Mouse (Mus musculus) limb, embryonic 13.5 days (tissue): ENCODE data around the gene Txndc15. TPM values are rescaled to one million over a fixed set of nuclear protein-coding genes. Genes with fewer than 3 reads are reported as not detected.
A peak's percentile ranks its signal among the peaks of the same experiment; 100 is the strongest.

Experiments used
- ATAC-seq: fragments of 200-750 bp; cut with Nextera tagmentation; 2 replicates; pipeline ENCODE4 v1.8.0; 2017; ENCODE audit warnings: low read depth, moderate number of reproducible peaks, moderate TSS enrichment; ENCODE audit not compliant: low FRiP score
- H3K27ac ChIP-seq: fragments of 300-500 bp; sonication (generic); 2 replicates; pipeline ENCODE4 v1.5.1; 2015; ENCODE audit warnings: inconsistent platforms, mild to moderate bottlenecking, moderate library complexity
- H3K27me3 ChIP-seq: fragments of 300-500 bp; sonication (generic); 2 replicates; pipeline ENCODE4 v1.6.1; 2015; ENCODE audit warnings: mild to moderate bottlenecking, inconsistent platforms
- H3K36me3 ChIP-seq: fragments of 300-500 bp; sonication (generic); 2 replicates; pipeline ENCODE4 v1.6.1; 2015; ENCODE audit warnings: inconsistent platforms, mild to moderate bottlenecking, moderate library complexity
- H3K4me1 ChIP-seq: fragments of 300-500 bp; sonication (generic); 2 replicates; pipeline ENCODE4 v1.6.1; 2015; ENCODE audit warnings: inconsistent platforms
- H3K4me2 ChIP-seq: fragments of 300-500 bp; sonication (generic); replicated peaks from 2 replicates; pipeline ENCODE4 v1.6.1; 2015; ENCODE audit warnings: inconsistent platforms, mild to moderate bottlenecking, moderate library complexity
- H3K4me3 ChIP-seq: fragments of 300-500 bp; sonication (generic); 2 replicates; pipeline ENCODE4 v1.5.1; 2015; ENCODE audit warnings: moderate library complexity, mild to moderate bottlenecking, inconsistent platforms
- H3K9ac ChIP-seq: fragments of 300-500 bp; sonication (generic); 2 replicates; pipeline ENCODE4 v1.6.1; 2015; ENCODE audit warnings: mild to moderate bottlenecking, inconsistent platforms
- H3K9me3 ChIP-seq: fragments of 300-500 bp; sonication (generic); 2 replicates; pipeline ENCODE4 v1.6.1; 2016; ENCODE audit warnings: inconsistent platforms
- WGBS: fragments of 180-500 bp; shearing (Covaris S2); methylation state at CpG from one replicate; pipeline ENCODE4 v1.1.7; 2015; 5-methylcytosine and 5-hydroxymethylcytosine counted together
- polyA plus RNA-seq: library from polyadenylated mRNA; unstranded; fragments of >200 nt; fragmentation: Nextera tagmentation; extraction: Ambion mirVana; gene quantifications from 2 replicates; pipeline ENCODE4 v1.2.1, GENCODE M21; 2015

The Txndc15 gene
- polyA plus RNA-seq, result 109 and 113 TPM in 2 replicates

- peaks cover 25% of the 10 kb centered on the region for H3K4me1 ChIP-seq
- WGBS, result under 1% methylated on average over 55 of the region's 63 CpGs
- peak within 1 kb of the TSS; percentile 94 for H3K4me3 ChIP-seq
- H3K9me3 ChIP-seq, result no peaks in the 10 kb centered on the region
- H3K4me2 ChIP-seq, result peak within 1 kb of the TSS; percentile 66
- H3K36me3 ChIP-seq, result peaks cover 21% of the 10 kb centered on the region
- H3K27ac ChIP-seq, result peak within 1 kb of the TSS; percentile 88
- H3K9ac ChIP-seq, result peak within 1 kb of the TSS; percentile 96
- peak; percentile 93 for ATAC-seq
- no peaks in the 10 kb centered on the region for H3K27me3 ChIP-seq
Measured at GRCm38 (mm10) chr13:55714501-55715166, at the start of gene Txndc15. TSS of gene Txndc15 (plus strand) at chr13:55714650.

GRCm38 (mm10) chr13:55668550-55668949 lies 45.9 kb upstream of the Txndc15 start:
- Histone ChIP-seq H3K27me3 (no peaks in the 10 kb centered on the region), H3K9ac (no peak overlapping the region), H3K27ac (no peak overlapping the region), H3K4me1 (no peaks in the 10 kb centered on the region), H3K4me3 (no peak overlapping the region), H3K4me2 (no peak overlapping the region), H3K9me3 (peaks cover 8% of the 10 kb centered on the region; the same call in 1 of the 2 replicates), H3K36me3 (peaks cover 93% of the 10 kb centered on the region)
- 84% methylated on average over 6 of the region's 6 CpGs for WGBS
- no peak for ATAC-seq

GRCm38 (mm10) chr13:55672711-55673110 lies 41.7 kb upstream of the Txndc15 start:
- Histone ChIP-seq H3K36me3 (peaks cover 90% of the 10 kb centered on the region), H3K27ac (no peak overlapping the region), H3K4me1 (no peaks in the 10 kb centered on the region), H3K9me3 (peaks cover 8% of the 10 kb centered on the region; the same call in 1 of the 2 replicates), H3K4me2 (no peak overlapping the region), H3K4me3 (no peak overlapping the region), H3K27me3 (no peaks in the 10 kb centered on the region), H3K9ac (no peak overlapping the region)
- 97% methylated on average over 6 of the region's 6 CpGs for WGBS
- ATAC-seq, result no peak

GRCm38 (mm10) chr13:55677364-55677763 lies 37.1 kb upstream of the Txndc15 start:
- Histone ChIP-seq H3K4me1 (no peaks in the 10 kb centered on the region), H3K4me3 (no peak overlapping the region), H3K4me2 (no peak overlapping the region), H3K27me3 (no peaks in the 10 kb centered on the region), H3K9ac (no peak overlapping the region), H3K36me3 (peaks cover 88% of the 10 kb centered on the region), H3K27ac (no peak overlapping the region), H3K9me3 (no peaks in the 10 kb centered on the region)
- no peak for ATAC-seq
- 66% methylated on average over 8 of the region's 8 CpGs for WGBS

DNA sequence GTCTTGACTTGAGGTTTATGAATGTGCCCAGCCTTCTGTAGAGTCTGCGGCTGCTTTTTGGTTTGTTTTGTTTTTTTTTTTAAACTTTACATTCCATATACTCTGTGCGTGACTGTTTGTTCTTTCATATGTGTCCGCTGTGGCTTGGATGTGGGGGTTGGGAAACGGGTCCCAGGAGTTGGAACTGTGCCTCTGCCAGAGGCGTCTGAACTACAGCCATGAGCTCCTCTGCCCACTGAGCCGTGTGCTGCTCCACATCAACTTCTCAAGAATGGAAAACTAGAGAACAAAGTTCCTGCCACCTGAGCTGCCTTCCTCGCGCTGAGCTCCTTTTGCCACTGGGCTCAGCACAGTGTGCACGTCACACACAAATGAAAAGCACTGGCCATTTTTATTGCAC lies 32.2 kb upstream of the Txndc15 start:
- no peaks in the 10 kb centered on the region for H3K27me3 ChIP-seq
- peaks cover 46% of the 10 kb centered on the region for H3K36me3 ChIP-seq
- no peaks in the 10 kb centered on the region for H3K9me3 ChIP-seq
- H3K4me2 ChIP-seq, result no peak overlapping the region
- H3K27ac ChIP-seq, result no peak overlapping the region
- 87% methylated on average over 9 of the region's 9 CpGs for WGBS
- peaks cover 5% of the 10 kb centered on the region; the same call in 1 of the 2 replicates for H3K4me1 ChIP-seq
- H3K9ac ChIP-seq, result no peak overlapping the region
- ATAC-seq, result no peak
- H3K4me3 ChIP-seq, result no peak overlapping the region

GRCm38 (mm10) chr13:55683581-55683980 lies 30.9 kb upstream of the Txndc15 start:
- no peaks in the 10 kb centered on the region for H3K27me3 ChIP-seq
- H3K4me3 ChIP-seq, result no peak overlapping the region
- ATAC-seq, result no peak
- H3K36me3 ChIP-seq, result peaks cover 32% of the 10 kb centered on the region
- H3K9me3 ChIP-seq, result no peaks in the 10 kb centered on the region
- no peak overlapping the region for H3K27ac ChIP-seq
- peaks cover 5% of the 10 kb centered on the region; the same call in 1 of the 2 replicates for H3K4me1 ChIP-seq
- no peak overlapping the region for H3K4me2 ChIP-seq
- WGBS, result 91% methylated on average over 3 of the region's 3 CpGs
- no peak overlapping the region for H3K9ac ChIP-seq

DNA sequence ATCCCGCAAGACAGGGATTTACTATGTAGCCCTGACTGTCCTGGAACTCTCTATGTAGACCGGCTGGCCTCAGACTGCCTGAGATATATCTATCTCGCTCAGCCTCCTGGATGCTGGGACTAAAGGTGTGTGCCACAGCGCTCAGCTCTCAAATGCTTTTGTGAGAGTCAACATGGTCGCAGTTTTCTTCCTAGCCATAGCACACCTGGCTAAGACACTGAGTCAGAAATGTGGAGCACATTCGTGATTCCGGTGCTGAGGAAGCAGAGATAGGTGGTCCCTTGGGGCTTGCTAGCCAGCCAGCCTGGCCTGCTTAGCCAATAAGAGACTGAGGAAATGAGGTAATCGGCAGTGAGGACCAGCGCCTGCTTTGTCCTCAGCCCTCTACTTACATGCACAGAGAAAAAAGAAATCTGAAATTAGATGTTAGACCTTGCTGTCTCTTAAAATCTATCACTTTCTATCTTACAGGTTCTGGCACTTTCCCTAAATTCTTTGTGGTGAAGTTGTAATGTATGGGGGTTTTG lies 28.3 kb upstream of the Txndc15 start:
- no peak overlapping the region for H3K4me2 ChIP-seq
- H3K27ac ChIP-seq, result no peak overlapping the region
- H3K9ac ChIP-seq, result peak overlapping the region; percentile 26; the same call in 1 of the 2 replicates

DNA sequence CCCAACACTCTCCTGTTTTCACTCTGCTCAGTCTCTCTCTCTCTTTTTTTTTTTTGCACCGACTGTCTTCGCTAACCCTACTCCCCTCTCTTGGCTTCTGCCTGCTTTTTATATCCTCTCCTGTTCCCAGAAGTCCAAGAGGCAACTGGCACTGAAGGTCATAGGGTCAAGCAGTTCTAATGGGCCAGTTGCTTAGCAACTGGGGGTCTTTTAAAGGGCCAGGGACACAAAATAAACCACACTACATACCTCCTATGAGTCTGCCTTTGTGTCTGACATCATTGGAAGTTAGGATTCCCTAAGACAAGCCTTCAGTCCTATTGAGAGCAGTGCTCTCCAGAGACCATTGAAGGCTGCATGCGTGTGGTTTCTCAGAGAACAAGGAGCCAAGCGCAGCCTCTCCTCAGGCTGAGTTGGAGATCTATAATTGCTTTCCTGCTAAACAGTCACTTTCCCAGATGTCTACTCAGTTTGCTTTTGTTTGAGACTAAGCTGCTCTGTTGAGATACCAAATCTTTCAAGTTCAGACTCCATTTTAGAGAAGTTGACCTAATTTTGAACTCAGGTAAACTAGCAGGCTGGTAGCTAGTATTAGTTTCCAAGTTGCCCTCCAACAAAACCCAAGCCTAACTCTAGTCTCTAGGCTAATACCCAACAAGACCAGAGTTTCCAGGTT lies 26.4 kb upstream of the Txndc15 start:
- peaks cover 5% of the 10 kb centered on the region for H3K4me1 ChIP-seq
- no peaks in the 10 kb centered on the region for H3K36me3 ChIP-seq
- no peak for ATAC-seq
- no peak overlapping the region for H3K4me3 ChIP-seq
- H3K27me3 ChIP-seq, result no peaks in the 10 kb centered on the region
- no peak overlapping the region for H3K27ac ChIP-seq
- H3K9ac ChIP-seq, result no peak overlapping the region
- no peak overlapping the region for H3K4me2 ChIP-seq
- WGBS, result 29% methylated on average over 4 of the region's 4 CpGs
- no peaks in the 10 kb centered on the region for H3K9me3 ChIP-seq

More for the DNA sequence above, 28.3 kb upstream of the Txndc15 start:
- no peak for ATAC-seq
- Histone ChIP-seq H3K4me1 (peaks cover 5% of the 10 kb centered on the region; the same call in 1 of the 2 replicates), H3K9me3 (no peaks in the 10 kb centered on the region), H3K36me3 (peaks cover 9% of the 10 kb centered on the region; the same call in 1 of the 2 replicates), H3K27me3 (no peaks in the 10 kb centered on the region), H3K4me3 (no peak overlapping the region)
- 57% methylated on average over 9 of the region's 9 CpGs for WGBS

GRCm38 (mm10) chr13:55692535-55693242 lies 21.8 kb upstream of the Txndc15 start, which contains the start of gene B230219D22Rik:
TSS of gene B230219D22Rik (plus strand) at chr13:55693124.
- Histone ChIP-seq H3K27me3 (no peaks in the 10 kb centered on the region), H3K27ac (peak within 1 kb of the TSS; percentile 97), H3K36me3 (peaks cover 6% of the 10 kb centered on the region; the same call in 1 of the 2 replicates), H3K4me2 (peak within 1 kb of the TSS; percentile 81), H3K4me3 (peak within 1 kb of the TSS; percentile 97), H3K4me1 (peaks cover 19% of the 10 kb centered on the region), H3K9ac (peak within 1 kb of the TSS; percentile 100), H3K9me3 (no peaks in the 10 kb centered on the region)
- peak; percentile 96 for ATAC-seq
- WGBS, result 2% methylated on average over 50 of the region's 51 CpGs

DNA sequence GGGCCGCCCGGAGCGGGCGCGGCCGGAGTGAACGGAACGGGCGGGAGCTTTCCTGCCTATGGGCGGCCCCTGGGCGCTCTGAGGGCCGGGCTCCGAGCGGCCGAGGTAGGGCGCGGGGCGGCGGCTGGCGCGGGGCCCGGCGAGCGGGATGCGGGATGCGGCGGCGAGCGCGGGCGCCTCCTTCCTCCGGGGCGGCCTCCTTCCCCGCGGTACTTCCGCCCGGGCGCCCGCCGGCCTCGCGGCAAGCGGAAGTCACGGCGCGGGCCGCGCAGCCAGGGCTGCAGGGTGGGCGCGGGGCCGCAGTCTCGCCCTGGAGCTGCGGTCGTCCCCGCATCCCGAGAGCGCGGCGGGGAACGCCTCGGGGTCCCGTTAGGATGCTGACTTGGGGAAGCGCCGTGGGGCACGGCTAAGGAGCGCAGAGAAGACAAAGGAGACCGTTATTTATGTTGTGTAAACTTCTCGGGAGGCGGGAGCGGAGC lies 21.2 kb upstream of the Txndc15 start:
- H3K4me2 ChIP-seq, result peak overlapping the region; percentile 81
- peak overlapping the region; percentile 97 for H3K27ac ChIP-seq
- H3K36me3 ChIP-seq, result peaks cover 10% of the 10 kb centered on the region
- H3K27me3 ChIP-seq, result no peaks in the 10 kb centered on the region
- H3K4me1 ChIP-seq, result peaks cover 19% of the 10 kb centered on the region
- WGBS, result under 1% methylated on average over 42 of the region's 70 CpGs
- peak; percentile 74 for ATAC-seq
- peak overlapping the region; percentile 97 for H3K4me3 ChIP-seq
- peak overlapping the region; percentile 100 for H3K9ac ChIP-seq
- no peaks in the 10 kb centered on the region for H3K9me3 ChIP-seq

DNA sequence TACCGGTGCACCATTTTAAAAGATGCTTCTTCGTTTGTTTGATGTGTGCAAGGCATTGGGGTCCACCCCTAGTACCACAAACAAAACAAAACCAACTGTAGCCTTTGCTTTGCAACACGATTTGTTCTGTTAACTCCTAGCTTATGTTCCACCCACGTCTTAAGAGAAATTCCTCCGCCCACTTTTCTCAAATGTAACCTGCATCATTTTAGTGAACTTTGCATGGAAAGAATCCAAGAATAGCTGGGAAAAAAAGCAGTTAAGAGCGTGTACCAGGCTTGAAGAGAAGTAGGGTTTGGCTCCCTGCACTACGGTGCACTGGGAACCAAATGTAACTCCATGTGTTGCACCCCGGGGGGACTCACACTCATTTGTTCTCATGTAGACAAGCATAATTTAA lies 20.3 kb upstream of the Txndc15 start:
- peak overlapping the region; percentile 100 for H3K9ac ChIP-seq
- H3K4me3 ChIP-seq, result peak overlapping the region; percentile 97
- peaks cover 19% of the 10 kb centered on the region for H3K4me1 ChIP-seq
- peak overlapping the region; percentile 81 for H3K4me2 ChIP-seq
- WGBS, result 6% methylated on average over 8 of the region's 8 CpGs
- no peak for ATAC-seq
- no peaks in the 10 kb centered on the region for H3K27me3 ChIP-seq
- H3K27ac ChIP-seq, result peak overlapping the region; percentile 97; the same call in 1 of the 2 replicates
- no peaks in the 10 kb centered on the region for H3K9me3 ChIP-seq
- H3K36me3 ChIP-seq, result peaks cover 18% of the 10 kb centered on the region
